Mouse (Mus musculus) kidney, adult 18-20 months (tissue): Measurements from ENCODE around the gene Apol8.

Experiments
- DNase-seq: peaks from one replicate; pipeline ENCODE4 v3.0.0; 2021

The Apol8 gene

DNA sequence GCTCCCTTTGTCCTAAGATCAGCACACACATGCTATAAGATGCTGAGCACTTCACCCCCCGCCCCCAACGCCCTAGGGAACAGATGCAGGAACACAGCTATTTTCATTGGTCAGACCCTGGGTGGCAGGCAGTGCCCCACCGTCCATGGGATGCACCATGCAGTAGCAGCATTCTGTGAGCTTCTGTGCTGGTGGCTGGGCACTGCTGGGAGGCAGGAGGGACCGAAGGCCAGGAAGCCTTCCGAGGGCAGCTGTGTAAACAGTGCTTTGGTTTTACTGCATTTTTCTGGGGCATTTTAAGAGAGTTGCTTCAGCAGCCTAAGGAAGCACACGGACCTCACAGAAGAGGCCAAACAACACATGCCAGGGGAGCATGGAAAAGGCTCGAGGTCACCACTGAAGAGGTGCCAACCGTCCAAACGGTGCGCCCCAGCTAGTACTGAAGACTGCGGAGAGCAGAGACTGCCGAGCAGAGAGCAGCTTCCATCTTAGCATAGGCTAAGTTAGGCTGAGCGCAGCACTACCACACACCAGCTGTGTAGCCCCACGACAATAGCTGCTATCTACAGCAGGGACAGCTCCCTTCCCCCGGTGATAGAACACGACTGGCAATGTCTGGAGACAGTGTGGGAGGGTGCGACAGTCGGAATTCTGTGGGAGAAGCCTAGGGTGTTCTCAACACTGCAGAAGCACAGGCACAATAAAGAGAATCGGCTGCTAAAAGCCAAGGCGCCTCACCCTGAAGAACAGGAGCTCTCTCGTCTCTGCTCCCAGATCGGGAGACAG is 27.4 kb upstream of the Apol8 start:
- no peak for DNase-seq

- DNase-seq = peak; percentile 47
Observed at GRCm38 (mm10) chr15:77782449-77783014, 25.7 kb upstream of the Apol8 start.

DNA sequence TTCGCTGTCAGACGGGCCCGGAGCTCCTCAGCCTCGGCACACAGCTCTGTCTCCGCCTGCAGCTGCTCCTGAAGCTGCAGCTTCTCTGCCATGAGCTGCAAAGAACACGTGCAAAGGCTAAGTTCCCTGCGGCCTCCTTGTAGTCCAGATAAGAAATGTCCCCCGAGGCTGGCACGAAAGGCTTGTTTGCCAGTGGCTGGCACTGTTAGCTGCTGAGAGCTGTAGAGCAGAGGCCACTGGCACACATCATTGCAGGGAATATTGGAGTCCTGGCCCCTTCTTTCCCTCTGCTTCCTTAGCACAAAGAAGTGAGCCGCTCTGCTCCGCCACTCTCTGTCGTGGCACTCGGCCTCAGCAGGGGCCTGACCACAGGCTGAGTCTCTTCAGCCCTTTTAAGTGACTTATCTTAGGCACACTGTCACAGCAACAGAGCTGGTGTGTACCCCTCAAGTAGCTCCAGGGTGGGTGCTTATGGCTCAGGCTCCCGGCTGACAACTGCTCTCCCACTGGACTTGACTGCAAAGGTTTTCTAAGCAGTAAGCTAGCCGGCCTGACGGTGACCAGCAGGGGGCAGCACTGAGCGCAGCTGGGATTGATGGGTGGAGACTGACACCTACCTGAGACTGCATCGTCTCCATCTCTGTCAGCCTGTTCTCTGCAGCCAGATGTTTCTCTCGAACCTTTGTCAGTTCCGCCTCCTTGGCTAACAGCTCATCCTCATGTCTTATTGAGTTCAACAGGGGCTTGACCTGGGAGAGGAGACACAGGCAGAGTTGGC is 18.6 kb upstream of the Apol8 start:
- peak; percentile 84 for DNase-seq

DNA sequence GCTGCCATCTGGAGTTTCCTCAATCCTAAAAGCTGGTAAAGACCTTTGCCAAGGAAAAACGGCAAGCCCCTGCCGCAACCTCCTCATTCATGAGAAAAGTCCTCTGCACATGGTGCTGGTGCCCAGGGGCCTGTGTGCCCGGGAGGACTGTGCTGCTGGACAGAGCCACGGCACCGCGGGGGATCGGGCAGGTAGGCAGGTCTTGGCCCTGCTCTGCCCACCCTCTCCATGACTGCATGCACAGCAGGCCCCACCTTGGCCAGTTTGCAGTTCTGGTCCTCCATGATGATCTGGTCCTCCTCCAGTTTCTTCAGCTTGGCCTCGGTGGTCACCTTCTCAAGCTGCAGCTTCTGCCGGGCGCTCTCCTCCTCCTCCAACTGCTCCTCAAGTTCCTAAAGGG is 17.5 kb upstream of the Apol8 start:
- DNase-seq = no peak

GRCm38 (mm10) chr15:77773099-77773915 is 16.5 kb upstream of the Apol8 start:
- DNase-seq = no peak

- no peak for DNase-seq
Observed at GRCm38 (mm10) chr15:77770942-77771341, 14.1 kb upstream of the Apol8 start.

DNA sequence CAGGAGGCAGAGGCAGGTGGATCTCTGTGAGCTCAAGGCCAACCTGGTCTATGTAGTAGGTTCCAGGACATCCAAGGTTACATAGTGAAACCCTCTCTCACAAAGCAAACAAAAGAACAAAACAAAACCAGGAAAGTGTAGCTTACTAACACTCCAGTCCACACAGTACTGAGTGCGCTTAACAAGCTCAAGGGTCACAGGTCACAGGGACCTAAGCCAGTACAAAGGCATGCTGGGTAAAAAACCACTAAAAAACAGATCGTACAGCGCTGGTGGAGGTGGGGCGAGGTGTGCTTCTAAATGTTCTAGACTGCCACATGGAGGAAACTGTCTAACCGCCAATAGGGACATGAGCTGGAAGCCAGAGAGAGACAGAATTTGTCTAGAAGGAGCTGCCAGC is 13.5 kb upstream of the Apol8 start:
- DNase-seq = peak; percentile 28

DNA sequence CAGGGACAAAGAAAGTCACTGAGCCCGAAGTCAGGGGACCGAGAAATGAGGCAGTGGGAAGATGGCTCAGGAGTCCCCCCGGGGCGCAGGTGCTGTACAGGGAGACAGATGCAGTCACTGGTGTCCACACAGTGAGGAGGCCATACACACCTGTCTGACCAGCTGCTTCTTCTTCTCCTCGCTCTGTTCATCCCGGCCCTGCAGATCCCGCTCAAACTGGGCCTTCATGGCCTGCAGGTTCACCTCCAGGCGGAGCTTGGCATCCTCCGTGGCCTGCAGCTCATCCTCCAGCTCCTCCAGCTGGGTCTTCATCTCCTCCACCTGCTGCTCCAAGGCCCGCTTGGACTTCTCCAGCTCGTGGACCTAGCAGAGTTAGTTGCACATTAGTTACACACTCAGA is 10.2 kb upstream of the Apol8 start:
- DNase-seq = no peak

GRCm38 (mm10) chr15:77765484-77766093 is 8.8 kb upstream of the Apol8 start:
- no peak for DNase-seq

- DNase-seq = peak; percentile 39
Observed at GRCm38 (mm10) chr15:77764391-77765006, 7.7 kb upstream of the Apol8 start.

DNA sequence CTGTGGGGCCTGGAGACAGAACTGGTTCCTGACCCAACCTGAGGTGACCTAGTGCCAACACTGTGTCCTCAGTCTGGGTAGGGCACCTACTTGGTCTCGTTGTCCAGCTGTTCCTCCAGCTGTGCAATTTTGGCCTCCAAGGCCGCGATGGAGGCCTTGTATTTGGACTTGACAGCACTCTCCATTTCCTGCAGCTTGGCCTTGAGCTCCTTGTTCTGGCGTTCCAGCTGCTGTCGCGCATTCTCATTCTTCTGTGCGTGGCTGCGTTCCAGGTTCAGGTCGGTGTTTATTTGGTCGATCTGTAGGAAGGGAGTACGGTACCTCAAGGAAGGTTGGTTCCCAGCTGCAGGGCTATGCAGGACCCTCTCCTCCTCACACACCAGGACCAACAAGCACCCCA is 6.9 kb upstream of the Apol8 start:
- DNase-seq = no peak

DNA sequence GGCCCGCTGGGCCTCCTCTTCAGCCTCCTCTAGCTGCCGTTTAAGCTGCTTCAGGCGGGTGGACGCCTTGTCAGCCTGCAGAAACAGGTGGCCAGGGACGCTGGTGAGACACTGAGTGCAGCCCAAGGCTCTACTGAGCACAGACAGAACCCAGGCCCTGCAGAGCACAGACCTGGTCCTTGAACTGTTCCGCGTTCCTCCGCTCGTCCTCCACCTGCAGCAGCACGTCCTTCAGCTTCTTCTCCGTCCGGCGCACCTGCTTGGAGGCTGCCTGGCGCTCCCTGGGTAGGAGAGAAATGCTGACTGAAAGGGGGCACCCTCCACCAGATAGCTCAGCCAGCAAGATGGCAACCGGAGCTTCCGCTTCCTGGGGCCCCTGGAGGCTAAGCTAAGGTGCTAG is 6.2 kb upstream of the Apol8 start:
- DNase-seq = no peak

- peak; percentile 34 for DNase-seq
Observed at GRCm38 (mm10) chr15:77761561-77762380, 5.0 kb upstream of the Apol8 start.

DNA sequence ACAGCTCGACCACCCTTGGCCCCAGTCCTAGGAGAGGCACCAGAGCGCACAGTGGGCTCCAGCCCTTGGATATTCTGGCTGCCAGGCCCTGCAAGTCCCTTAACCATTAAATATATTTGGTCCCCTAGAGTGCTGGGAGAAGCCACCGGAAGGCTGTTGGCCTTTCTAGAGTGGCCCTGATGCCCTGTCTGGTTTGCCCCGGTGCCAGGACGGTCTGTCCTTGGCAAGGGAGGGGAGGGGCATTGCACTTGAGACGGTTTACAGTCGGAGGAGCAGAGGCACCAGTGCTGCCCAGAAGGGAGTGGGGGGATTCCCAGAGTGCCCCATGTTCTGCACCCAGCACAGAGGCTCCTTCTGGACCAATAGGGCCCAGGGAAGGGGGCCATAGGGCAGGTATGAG is 4.3 kb upstream of the Apol8 start:
- DNase-seq = peak; percentile 3

- no peak for DNase-seq
Observed at GRCm38 (mm10) chr15:77760037-77760436, 3.2 kb upstream of the Apol8 start.

GRCm38 (mm10) chr15:77757586-77758226 is 903 bp upstream of the Apol8 start:
- DNase-seq = no peak

DNA sequence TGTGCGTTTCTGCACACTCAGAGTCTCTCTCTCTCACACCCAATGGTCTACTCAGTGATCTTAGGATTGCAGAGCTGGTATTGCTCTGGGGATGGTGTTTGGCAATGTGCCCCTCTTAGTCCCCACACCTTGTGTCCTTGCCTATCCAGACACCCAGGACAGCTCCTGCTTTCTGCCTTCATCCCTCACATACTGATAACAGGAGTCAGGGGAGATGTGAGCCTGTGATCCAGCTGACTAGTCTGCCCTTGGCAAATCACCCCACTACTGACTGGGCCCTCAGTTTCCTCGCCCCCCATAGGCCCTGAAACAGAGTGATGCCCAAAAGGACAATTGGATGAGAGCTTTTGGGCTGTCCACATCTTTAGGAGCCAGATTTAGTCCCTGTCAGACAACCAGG is 722 bp downstream of the Apol8 start:
- DNase-seq = no peak

- DNase-seq = no peak
Observed at GRCm38 (mm10) chr15:77755132-77755531, 1.7 kb downstream of the Apol8 start.

- DNase-seq = no peak
Observed at GRCm38 (mm10) chr15:77752443-77752842, 4.4 kb downstream of the Apol8 start.

DNA sequence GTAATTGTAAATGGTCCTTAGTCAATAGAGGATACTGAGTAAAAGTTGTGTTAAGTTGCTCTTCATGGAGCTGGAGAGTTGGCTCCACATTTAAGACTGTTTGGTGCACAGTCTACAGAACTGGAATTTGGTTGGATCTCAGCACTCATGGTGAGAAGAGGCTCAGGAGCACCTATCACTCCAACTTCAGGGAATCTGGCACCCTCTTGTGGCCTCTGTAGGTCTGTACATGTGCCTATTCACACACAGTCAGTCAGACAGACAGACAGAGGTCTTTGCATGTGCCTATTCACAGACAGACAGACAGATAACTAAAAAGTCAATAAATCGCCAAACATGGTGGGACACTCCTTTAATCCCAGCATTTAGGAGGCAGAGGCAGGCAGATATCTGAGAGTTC is 6.3 kb downstream of the Apol8 start:
- DNase-seq = peak; percentile 40

DNA sequence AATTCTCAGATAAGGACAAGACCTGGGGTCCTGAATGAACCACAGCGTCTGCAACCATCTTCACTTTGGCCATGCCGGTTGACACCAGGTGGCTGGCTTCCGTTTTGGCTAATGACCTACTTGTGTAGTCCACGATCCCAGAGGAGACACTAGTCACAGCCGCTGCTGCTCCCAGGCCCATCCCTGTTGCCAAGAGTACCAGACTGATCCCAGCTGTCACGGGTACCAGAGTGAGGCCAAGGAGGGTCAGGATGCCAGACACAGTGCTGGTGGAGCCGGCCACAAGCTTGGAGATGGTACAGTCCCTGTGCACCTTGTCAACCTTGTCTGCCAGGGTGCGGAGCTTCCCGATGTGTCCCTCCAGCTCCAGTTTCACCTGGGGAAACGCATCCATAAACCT is 7.1 kb downstream of the Apol8 start:
- DNase-seq = no peak
